Mouse (Mus musculus) limb, embryonic 14.5 days (tissue): ENCODE measurements at regions not wholly inside any gene's neighbourhood (a gene's known extent, or its start where the extent isn't known, plus 50 kb on each side); places are given as distances from the start of the nearest gene placed in this dataset.

Experiments used
- ATAC-seq: fragments of 200-750 bp; cut with Nextera tagmentation; 2 replicates; pipeline ENCODE4 v1.8.0; 2017; ENCODE audit warnings: low read depth, moderate number of reproducible peaks, moderate TSS enrichment; ENCODE audit not compliant: low FRiP score
- DNase-seq: peaks from one replicate; pipeline ENCODE4 v3.0.0-alpha.2; 2015; ENCODE audit warnings: low spot score
- H3K27ac ChIP-seq: fragments of 300-500 bp; sonication (generic); replicated peaks from 2 replicates; pipeline ENCODE4 v1.5.1; 2014; ENCODE audit warnings: low read depth, mild to moderate bottlenecking, low read length, moderate library complexity, mixed read lengths
- H3K27me3 ChIP-seq: fragments of 300-500 bp; sonication (generic); 2 replicates; pipeline ENCODE4 v1.6.1; 2014; ENCODE audit warnings: low read length, mixed read lengths; ENCODE audit not compliant: control insufficient read depth, insufficient read depth
- H3K36me3 ChIP-seq: fragments of 300-500 bp; sonication (generic); 2 replicates; pipeline ENCODE4 v1.6.1; 2014; ENCODE audit warnings: mild to moderate bottlenecking, low read length, moderate library complexity, mixed read lengths; ENCODE audit not compliant: control insufficient read depth, insufficient read depth
- H3K4me1 ChIP-seq: fragments of 300-500 bp; sonication (generic); 2 replicates; pipeline ENCODE4 v1.6.1; 2014; ENCODE audit warnings: antibody characterized with exemption, low read length, mixed read lengths; ENCODE audit not compliant: control insufficient read depth, insufficient read depth
- H3K4me2 ChIP-seq: fragments of 300-500 bp; sonication (generic); replicated peaks from 2 replicates; pipeline ENCODE4 v1.6.1; 2014; ENCODE audit warnings: low read depth, mild to moderate bottlenecking, low read length, moderate library complexity; ENCODE audit not compliant: severe bottlenecking
- H3K4me3 ChIP-seq: fragments of 300-500 bp; sonication (generic); replicated peaks from 2 replicates; pipeline ENCODE4 v1.5.1; 2014; ENCODE audit warnings: low read length
- H3K9ac ChIP-seq: fragments of 300-500 bp; sonication (generic); 2 replicates; pipeline ENCODE4 v1.6.1; 2014; ENCODE audit warnings: mild to moderate bottlenecking, low read depth, low read length, moderate library complexity; ENCODE audit not compliant: severe bottlenecking
- H3K9me3 ChIP-seq: fragments of 300-500 bp; sonication (generic); 2 replicates; pipeline ENCODE4 v1.6.1; 2016; ENCODE audit warnings: low read length; ENCODE audit not compliant: control insufficient read depth
- POLR2A ChIP-seq: fragments of 200-500 bp; IDR thresholded peaks from 2 replicates; pipeline ENCODE4 v1.8.0; 2012; ENCODE audit warnings: inconsistent platforms, mild to moderate bottlenecking, moderate library complexity, borderline replicate concordance; ENCODE audit not compliant: insufficient read depth, insufficient read length; ENCODE audit errors: extremely low read depth
- WGBS: fragments of 180-500 bp; shearing (Covaris S2); extraction: QIAGEN DNeasy Blood & Tissue Kit; methylation state at CpG from one replicate; pipeline ENCODE4 v1.1.7; 2014; 5-methylcytosine and 5-hydroxymethylcytosine counted together

DNA sequence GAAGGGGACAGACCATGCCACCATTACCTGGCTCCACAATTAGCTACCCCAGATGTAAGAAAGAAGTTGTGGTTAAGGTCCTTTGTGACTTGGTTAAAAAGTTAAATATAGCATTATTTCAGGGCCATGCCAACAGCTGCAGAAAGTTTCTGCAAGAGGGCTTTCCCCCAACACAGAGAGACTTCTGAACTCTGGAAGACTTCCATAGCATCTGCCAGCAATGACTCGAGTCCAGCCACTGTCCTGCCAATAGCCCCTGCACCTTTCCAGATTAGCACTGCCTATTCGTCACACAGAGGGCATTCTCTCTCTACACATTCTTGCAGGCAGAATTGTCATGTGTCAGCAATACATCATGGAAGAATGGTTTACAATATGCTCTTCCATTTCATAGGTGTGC is 89.3 kb upstream of the Ghr start:
- H3K4me1 ChIP-seq = no peaks in the 10 kb centered on the region
- DNase-seq = no peak
- no peak overlapping the region for H3K4me2 ChIP-seq
- no peak overlapping the region for H3K9ac ChIP-seq
- TF ChIP-seq POLR2A = no peak
- H3K36me3 ChIP-seq = no peaks in the 10 kb centered on the region
- H3K27me3 ChIP-seq = no peaks in the 10 kb centered on the region
- no peak overlapping the region for H3K27ac ChIP-seq
- H3K4me3 ChIP-seq = no peak overlapping the region
- WGBS = 82% methylated on average over 2 of the region's 2 CpGs
- ATAC-seq = no peak
- no peaks in the 10 kb centered on the region for H3K9me3 ChIP-seq

DNA sequence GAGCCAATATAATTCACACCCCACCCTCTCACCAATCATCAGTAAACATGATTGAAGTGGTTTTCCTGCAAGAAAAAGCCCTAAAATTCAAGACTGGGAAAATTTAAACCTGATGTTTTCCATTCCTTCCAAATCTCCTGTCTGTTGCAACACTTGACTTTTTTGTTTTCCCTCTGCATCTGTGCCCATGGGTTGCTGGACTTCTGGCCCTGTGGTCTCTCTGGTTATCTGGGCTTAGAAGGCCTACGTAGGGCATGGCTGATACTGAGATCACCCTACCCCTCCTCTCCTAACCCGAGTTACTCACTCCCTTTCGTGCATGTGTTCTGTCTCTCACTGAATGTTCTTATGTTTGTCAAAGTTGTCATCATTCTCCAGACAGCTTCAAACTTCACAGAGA is 87.9 kb upstream of the Ghr start:
- 74% methylated on average over 3 of the region's 3 CpGs for WGBS

GRCm38 (mm10) chr15:3669411-3669810 is 86.1 kb upstream of the Ghr start:
- Histone ChIP-seq H3K4me3 (no peak overlapping the region), H3K9me3 (no peaks in the 10 kb centered on the region), H3K4me2 (no peak overlapping the region), H3K36me3 (no peaks in the 10 kb centered on the region), H3K27me3 (no peaks in the 10 kb centered on the region), H3K4me1 (no peaks in the 10 kb centered on the region), H3K9ac (no peak overlapping the region), H3K27ac (no peak overlapping the region)
- TF ChIP-seq POLR2A = no peak
- 81% methylated on average over 1 of the region's 1 CpGs for WGBS
- DNase-seq = no peak
- ATAC-seq = no peak

More for the DNA sequence above, 87.9 kb upstream of the Ghr start:
- Histone ChIP-seq H3K36me3 (no peaks in the 10 kb centered on the region), H3K4me1 (no peaks in the 10 kb centered on the region), H3K4me3 (no peak overlapping the region), H3K9me3 (no peaks in the 10 kb centered on the region), H3K9ac (no peak overlapping the region), H3K27ac (no peak overlapping the region), H3K4me2 (no peak overlapping the region), H3K27me3 (no peaks in the 10 kb centered on the region)
- TF ChIP-seq POLR2A = no peak
- ATAC-seq (no peak), DNase-seq (no peak)

DNA sequence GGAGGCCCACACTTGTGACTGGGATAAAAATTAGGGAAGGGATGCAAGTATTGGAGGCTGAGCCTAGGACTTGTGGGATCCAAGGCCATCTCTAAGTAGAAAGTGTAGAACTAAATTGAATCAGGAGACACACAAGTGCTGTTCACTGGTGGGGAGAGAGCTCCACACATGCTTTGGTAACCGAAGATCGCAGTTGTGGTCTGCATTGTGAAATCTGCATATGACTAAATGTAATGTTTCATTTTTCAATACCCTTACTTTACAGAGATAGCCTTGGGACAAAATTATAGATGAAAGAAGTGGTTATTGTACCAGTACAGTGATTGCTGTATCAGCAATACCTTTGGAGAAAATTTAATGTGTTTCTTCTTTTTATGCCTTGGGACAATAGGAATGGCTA is 85.6 kb upstream of the Ghr start:
- no peaks in the 10 kb centered on the region for H3K4me1 ChIP-seq
- no peak for TF ChIP-seq POLR2A
- 88% methylated on average over 2 of the region's 2 CpGs for WGBS

DNA sequence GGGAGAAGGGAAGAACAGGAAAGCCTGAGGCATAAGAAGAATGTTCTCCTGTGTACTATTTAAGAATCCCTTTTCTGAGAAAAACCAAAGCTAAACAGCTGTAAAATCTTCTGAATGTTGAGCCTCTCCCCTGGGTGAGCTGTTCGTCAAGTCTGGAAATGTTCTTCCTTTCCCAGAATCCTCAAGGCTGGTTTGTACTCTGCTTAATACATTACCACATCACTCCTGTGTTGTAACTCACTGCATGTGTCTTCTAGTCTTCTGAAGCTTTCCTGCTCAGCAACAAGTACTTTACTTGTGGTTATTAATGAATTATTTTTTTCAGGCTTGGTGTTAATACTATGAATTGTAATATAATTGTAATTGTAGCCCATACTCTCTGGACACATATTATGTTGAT is 65.4 kb upstream of the Ghr start:
- H3K9ac ChIP-seq = no peak overlapping the region
- ATAC-seq = no peak
- no peak for TF ChIP-seq POLR2A
- no peaks in the 10 kb centered on the region for H3K9me3 ChIP-seq
- H3K4me3 ChIP-seq = no peak overlapping the region
- no peaks in the 10 kb centered on the region for H3K36me3 ChIP-seq
- no peak for DNase-seq
- WGBS = 67% methylated on average over 1 of the region's 1 CpGs
- H3K27me3 ChIP-seq = no peaks in the 10 kb centered on the region
- no peak overlapping the region for H3K27ac ChIP-seq
- no peaks in the 10 kb centered on the region for H3K4me1 ChIP-seq
- H3K4me2 ChIP-seq = no peak overlapping the region

More for the DNA sequence above, 85.6 kb upstream of the Ghr start:
- H3K4me3 ChIP-seq = no peak overlapping the region
- H3K4me2 ChIP-seq = no peak overlapping the region
- H3K27me3 ChIP-seq = no peaks in the 10 kb centered on the region
- DNase-seq = no peak
- no peaks in the 10 kb centered on the region for H3K36me3 ChIP-seq
- no peak overlapping the region for H3K27ac ChIP-seq
- H3K9me3 ChIP-seq = no peaks in the 10 kb centered on the region
- no peak for ATAC-seq
- H3K9ac ChIP-seq = no peak overlapping the region

DNA sequence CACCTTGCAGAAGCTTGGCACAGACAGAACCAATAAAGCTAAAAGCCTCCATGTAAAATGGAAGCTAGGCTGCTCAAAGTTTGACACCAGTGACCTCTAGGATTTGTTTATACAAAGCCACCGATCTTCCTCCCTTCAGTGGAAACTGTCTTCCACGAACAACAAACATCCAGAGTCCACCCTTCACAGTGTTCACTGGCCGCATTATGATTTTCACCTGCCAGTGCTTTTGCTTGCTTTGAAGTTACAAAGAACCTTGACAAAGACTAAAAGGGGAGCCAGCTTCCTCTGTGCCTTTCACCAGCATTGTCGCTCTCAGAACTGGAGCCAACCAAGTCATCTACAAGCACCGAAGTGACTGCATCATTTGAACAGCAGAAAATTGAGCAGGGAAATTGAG is 56.8 kb upstream of the Ghr start:
- Histone ChIP-seq H3K4me3 (no peak overlapping the region), H3K9me3 (no peaks in the 10 kb centered on the region), H3K27ac (no peak overlapping the region), H3K36me3 (no peaks in the 10 kb centered on the region), H3K27me3 (no peaks in the 10 kb centered on the region), H3K4me2 (no peak overlapping the region), H3K9ac (no peak overlapping the region), H3K4me1 (no peaks in the 10 kb centered on the region)
- no peak for TF ChIP-seq POLR2A
- whole genome bisulfite sequencing = 77% methylated on average over 5 of the region's 5 CpGs
- DNase-seq (no peak), ATAC-seq (no peak)
